Mouse (Mus musculus) cortical plate, adult 2 months (tissue): ENCODE measurements around the gene Ubac1.

Experiments used
- CTCF ChIP-seq: fragments of 200-500 bp; IDR thresholded peaks from 2 replicates; pipeline ENCODE4 v1.5.1; 2011; ENCODE audit warnings: mild to moderate bottlenecking, control low read depth, low read length; ENCODE audit not compliant: insufficient read depth; ENCODE audit errors: extremely low read depth
- POLR2A ChIP-seq: fragments of 200-500 bp; IDR thresholded peaks from 2 replicates; pipeline ENCODE4 v1.6.1; 2011; ENCODE audit warnings: mild to moderate bottlenecking, low read length, control low read depth; ENCODE audit not compliant: insufficient read depth; ENCODE audit errors: extremely low read depth

- TF ChIP-seq POLR2A (no peak), CTCF (no peak)
Measured at GRCm38 (mm10) chr2:26052806-26053205, 31.3 kb upstream of the Ubac1 start.
